Comparison of ENCODE assay signal across 20 mouse cellular contexts in genomic region chr6:87044895-87045294, GRCm38 (mm10). TPM values are rescaled to one million over a fixed set of nuclear protein-coding genes. Genes with fewer than 3 reads are reported as not detected.
DNase-seq lines count a peak whose midpoint lies in the region; ATAC-seq and TF ChIP-seq lines count a peak whose summit lies in the region.
"Had no signal": no experiment of that assay in that cellular context is flagged by ENCODE, and none has a peak within 500 bp of the region (broad histone marks: within the 10 kb centered on the region; RNA-seq: fewer than 3 reads in every experiment).

No protein-coding gene starts in this region.

- peak overlapping the region; percentile 5; the same call in 1 of the 2 replicates for H3K9ac ChIP-seq in hindbrain, embryonic 13.5 days
- no peak overlapping the region for H3K9ac ChIP-seq in hindbrain, embryonic 14.5 days
- H3K9ac ChIP-seq in midbrain, embryonic 11.5 days (ENCODE audit: low read length) = no peak overlapping the region
- no peak overlapping the region for H3K9ac ChIP-seq in midbrain, postnatal 0 days (replicated peaks; ENCODE audit: low read length, poor library complexity, severe bottlenecking)
- no peak overlapping the region for H3K9ac ChIP-seq in intestine, embryonic 16.5 days (ENCODE audit: low read depth, low read length)
- H3K9ac ChIP-seq: forebrain, embryonic 12.5 days; liver, embryonic 14.5 days; midbrain, embryonic 12.5 days had no signal

- no peak overlapping the region for H3K27ac ChIP-seq in hindbrain, embryonic 13.5 days
- H3K27ac ChIP-seq in hindbrain, embryonic 14.5 days = no peak overlapping the region
- no peak overlapping the region for H3K27ac ChIP-seq in midbrain, embryonic 11.5 days (ENCODE audit: low read depth, low read length)
- no peak overlapping the region for H3K27ac ChIP-seq in midbrain, postnatal 0 days (ENCODE audit: low read depth, low read length)
- H3K27ac ChIP-seq in intestine, embryonic 16.5 days (ENCODE audit: low read length) = no peak overlapping the region
- H3K27ac ChIP-seq in forebrain, embryonic 10.5 days = no peak overlapping the region
- H3K27ac ChIP-seq: forebrain, embryonic 12.5 days; gastrocnemius, adult 2 months; hindbrain, embryonic 10.5 days; liver, embryonic 14.5 days; midbrain, embryonic 12.5 days had no signal

- H3K27me3 ChIP-seq in hindbrain, embryonic 13.5 days = no peaks in the 10 kb centered on the region
- H3K27me3 ChIP-seq in hindbrain, embryonic 14.5 days (ENCODE audit: control insufficient read depth, insufficient read depth, low read length) = no peaks in the 10 kb centered on the region
- no peaks in the 10 kb centered on the region for H3K27me3 ChIP-seq in midbrain, embryonic 11.5 days (ENCODE audit: control insufficient read depth, insufficient read depth, low read length)
- H3K27me3 ChIP-seq in midbrain, postnatal 0 days (ENCODE audit: insufficient read depth, low read length) = no peaks in the 10 kb centered on the region
- no peaks in the 10 kb centered on the region for H3K27me3 ChIP-seq in intestine, embryonic 16.5 days (replicated peaks; ENCODE audit: control insufficient read depth, insufficient read depth, low read length)
- no peaks in the 10 kb centered on the region for H3K27me3 ChIP-seq in forebrain, embryonic 10.5 days (ENCODE audit: poor library complexity, severe bottlenecking)
- H3K27me3 ChIP-seq: forebrain, embryonic 12.5 days; midbrain, embryonic 12.5 days had no signal

- ATAC-seq in hindbrain, embryonic 13.5 days (ENCODE audit: low FRiP score) = no peak
- ATAC-seq in hindbrain, embryonic 14.5 days (ENCODE audit: low FRiP score) = no peak
- no peak for ATAC-seq in midbrain, embryonic 11.5 days (ENCODE audit: low FRiP score)
- no peak for ATAC-seq in midbrain, postnatal 0 days (ENCODE audit: low FRiP score)
- ATAC-seq in intestine, embryonic 16.5 days = no peak

- DNase-seq in hindbrain, embryonic 14.5 days (ENCODE audit: low spot score) = no peak
- peak; percentile 44 for DNase-seq in midbrain, embryonic 11.5 days (ENCODE audit: low spot score, missing footprints)
- DNase-seq in midbrain, postnatal 0 days (ENCODE audit: low spot score) = no peak
- DNase-seq in forebrain, embryonic 10.5 days (ENCODE audit: extremely low spot score, low spot score) = no peak
- no peak for DNase-seq in ovary, postnatal 14 days (ENCODE audit: low spot score)
- DNase-seq: adrenal gland, postnatal 14 days; cerebellum, adult 9-10 months; gastrocnemius, adult 2 months; kidney, adult 8-10 months; kidney, postnatal 10 days; lung, postnatal 10 days; thymus, postnatal 25 days had no signal

- TF ChIP-seq CTCF in midbrain, postnatal 0 days (IDR thresholded peaks at IDR 0.05) = no peak

- H3K4me1 ChIP-seq in hindbrain, embryonic 13.5 days (replicated peaks) = peaks cover 28% of the 10 kb centered on the region
- peaks cover 13% of the 10 kb centered on the region for H3K4me1 ChIP-seq in hindbrain, embryonic 14.5 days (replicated peaks; ENCODE audit: control insufficient read depth, insufficient read depth, low read length)
- peaks cover 7% of the 10 kb centered on the region; the same call in 1 of the 2 replicates for H3K4me1 ChIP-seq in midbrain, embryonic 11.5 days (ENCODE audit: control insufficient read depth, insufficient read depth, low read length)
- H3K4me1 ChIP-seq in midbrain, postnatal 0 days (ENCODE audit: insufficient read depth, low read length) = peaks cover 6% of the 10 kb centered on the region
- H3K4me1 ChIP-seq in intestine, embryonic 16.5 days (ENCODE audit: control insufficient read depth, insufficient read depth, low read length) = peaks cover 16% of the 10 kb centered on the region
- peaks cover 23% of the 10 kb centered on the region for H3K4me1 ChIP-seq in forebrain, embryonic 10.5 days

- 91% methylated on average over 2 of the region's 2 CpGs for WGBS in hindbrain, embryonic 13.5 days
- 91% methylated on average over 2 of the region's 2 CpGs for WGBS in hindbrain, embryonic 14.5 days
- WGBS in midbrain, embryonic 11.5 days = 89% methylated on average over 2 of the region's 2 CpGs
- 87% methylated on average over 2 of the region's 2 CpGs for WGBS in midbrain, postnatal 0 days
- 58% methylated on average over 2 of the region's 2 CpGs for WGBS in intestine, embryonic 16.5 days
- WGBS in forebrain, embryonic 10.5 days = 92% methylated on average over 2 of the region's 2 CpGs

- H3K36me3 ChIP-seq in hindbrain, embryonic 13.5 days = peaks cover 12% of the 10 kb centered on the region
- peaks cover 9% of the 10 kb centered on the region for H3K36me3 ChIP-seq in hindbrain, embryonic 14.5 days (replicated peaks; ENCODE audit: control insufficient read depth, insufficient read depth)
- H3K36me3 ChIP-seq in midbrain, embryonic 11.5 days (ENCODE audit: control insufficient read depth, insufficient read depth, low read length) = no peaks in the 10 kb centered on the region
- no peaks in the 10 kb centered on the region for H3K36me3 ChIP-seq in midbrain, postnatal 0 days (ENCODE audit: insufficient read depth, low read length)
- no peaks in the 10 kb centered on the region for H3K36me3 ChIP-seq in intestine, embryonic 16.5 days (ENCODE audit: control insufficient read depth, insufficient read depth, low read length)
- H3K36me3 ChIP-seq in forebrain, embryonic 10.5 days (replicated peaks) = peaks cover 20% of the 10 kb centered on the region

- no peak overlapping the region; the same call in 1 of the 2 replicates for H3K4me2 ChIP-seq in hindbrain, embryonic 13.5 days
- no peak overlapping the region for H3K4me2 ChIP-seq in hindbrain, embryonic 14.5 days (replicated peaks)
- H3K4me2 ChIP-seq in midbrain, embryonic 11.5 days = no peak overlapping the region
- no peak overlapping the region for H3K4me2 ChIP-seq in midbrain, postnatal 0 days (ENCODE audit: low read depth, low read length, poor library complexity, severe bottlenecking)
- peak overlapping the region; percentile 37 for H3K4me2 ChIP-seq in intestine, embryonic 16.5 days (ENCODE audit: low read depth, low read length)
- H3K4me2 ChIP-seq: forebrain, embryonic 12.5 days; midbrain, embryonic 12.5 days had no signal

- no peaks in the 10 kb centered on the region for H3K9me3 ChIP-seq in hindbrain, embryonic 13.5 days
- no peaks in the 10 kb centered on the region for H3K9me3 ChIP-seq in hindbrain, embryonic 14.5 days (ENCODE audit: control insufficient read depth, low read length)
- H3K9me3 ChIP-seq in midbrain, embryonic 11.5 days (ENCODE audit: control insufficient read depth, low read length) = no peaks in the 10 kb centered on the region
- H3K9me3 ChIP-seq in midbrain, postnatal 0 days (ENCODE audit: low read length) = no peaks in the 10 kb centered on the region
- no peaks in the 10 kb centered on the region for H3K9me3 ChIP-seq in intestine, embryonic 16.5 days (ENCODE audit: control insufficient read depth, low read length)
- H3K9me3 ChIP-seq in forebrain, embryonic 10.5 days = no peaks in the 10 kb centered on the region
- H3K9me3 ChIP-seq: forebrain, embryonic 12.5 days; hindbrain, embryonic 10.5 days; midbrain, embryonic 12.5 days had no signal

- H3K4me3 ChIP-seq in hindbrain, embryonic 13.5 days = no peak overlapping the region
- no peak overlapping the region for H3K4me3 ChIP-seq in hindbrain, embryonic 14.5 days (replicated peaks; ENCODE audit: low read length)
- H3K4me3 ChIP-seq in midbrain, embryonic 11.5 days (ENCODE audit: low read depth, low read length) = no peak overlapping the region
- no peak overlapping the region for H3K4me3 ChIP-seq in midbrain, postnatal 0 days (ENCODE audit: low read depth, low read length)
- no peak overlapping the region for H3K4me3 ChIP-seq in intestine, embryonic 16.5 days (ENCODE audit: low read length)
- no peak overlapping the region for H3K4me3 ChIP-seq in forebrain, embryonic 10.5 days
- H3K4me3 ChIP-seq: forebrain, embryonic 12.5 days; hindbrain, embryonic 10.5 days; midbrain, embryonic 12.5 days had no signal

RNA-seq across cellular contexts. Expression of gene Gfpt1, which starts 2.2 kb away (rescaled TPM):
- 19.0 and 22.5 TPM in 2 replicates for polyA plus RNA-seq in hindbrain, embryonic 13.5 days (2015; fragmentation: Nextera tagmentation; extraction: Ambion mirVana)
- 26.9 and 28.8 TPM in 2 replicates for polyA plus RNA-seq in hindbrain, embryonic 14.5 days (2014; fragmentation: Nextera tagmentation; extraction: Ambion mirVana)
- polyA plus RNA-seq in midbrain, embryonic 11.5 days (2014; fragmentation: Nextera tagmentation; extraction: Ambion mirVana) = 14.1 and 14.2 TPM in 2 replicates
- 43.7 and 62.3 TPM in 2 replicates for total RNA-seq in midbrain, postnatal 0 days (2014; rRNA removed)
- 19.3 and 21.4 TPM in 2 replicates for polyA plus RNA-seq in midbrain, postnatal 0 days (2015; fragmentation: Nextera tagmentation; extraction: Ambion mirVana)
- 24.7 and 25.7 TPM in 2 replicates for polyA plus RNA-seq in intestine, embryonic 16.5 days (2015; fragmentation: Nextera tagmentation; extraction: Ambion mirVana)
- 13.1 and 13.5 TPM in 2 replicates for polyA plus RNA-seq in forebrain, embryonic 10.5 days (2016; fragmentation: Nextera tagmentation; extraction: Ambion mirVana)

RNA-seq across cellular contexts. Expression of gene Nfu1, which starts 35.9 kb away (rescaled TPM):
- polyA plus RNA-seq in hindbrain, embryonic 13.5 days (2015; fragmentation: Nextera tagmentation; extraction: Ambion mirVana) = 126 and 130 TPM in 2 replicates
- 137 and 146 TPM in 2 replicates for polyA plus RNA-seq in hindbrain, embryonic 14.5 days (2014; fragmentation: Nextera tagmentation; extraction: Ambion mirVana)
- polyA plus RNA-seq in midbrain, embryonic 11.5 days (2014; fragmentation: Nextera tagmentation; extraction: Ambion mirVana) = 89.9 and 91.8 TPM in 2 replicates
- 395 and 506 TPM in 2 replicates for total RNA-seq in midbrain, postnatal 0 days (2014; rRNA removed)
- 163 and 175 TPM in 2 replicates for polyA plus RNA-seq in midbrain, postnatal 0 days (2015; fragmentation: Nextera tagmentation; extraction: Ambion mirVana)
- 110 and 114 TPM in 2 replicates for polyA plus RNA-seq in intestine, embryonic 16.5 days (2015; fragmentation: Nextera tagmentation; extraction: Ambion mirVana)
- polyA plus RNA-seq in forebrain, embryonic 10.5 days (2016; fragmentation: Nextera tagmentation; extraction: Ambion mirVana) = 88.2 and 94.4 TPM in 2 replicates

RNA-seq across cellular contexts. Expression of gene D6Ertd527e, which starts 59.7 kb away (rescaled TPM):
- polyA plus RNA-seq in hindbrain, embryonic 13.5 days (2015; fragmentation: Nextera tagmentation; extraction: Ambion mirVana) = 0.10 and 0.42 TPM in 2 replicates
- polyA plus RNA-seq in hindbrain, embryonic 14.5 days (2014; fragmentation: Nextera tagmentation; extraction: Ambion mirVana) = 0.13 and 0.21 TPM in 2 replicates
- 0.19 TPM in 1 of 2 replicates, not detected in the other for polyA plus RNA-seq in midbrain, embryonic 11.5 days (2014; fragmentation: Nextera tagmentation; extraction: Ambion mirVana)
- 0.77 TPM in 1 of 2 replicates, not detected in the other for total RNA-seq in midbrain, postnatal 0 days (2014; rRNA removed)
- polyA plus RNA-seq in midbrain, postnatal 0 days (2015; fragmentation: Nextera tagmentation; extraction: Ambion mirVana) = 0.12 and 0.41 TPM in 2 replicates
- 0.23 and 0.54 TPM in 2 replicates for polyA plus RNA-seq in intestine, embryonic 16.5 days (2015; fragmentation: Nextera tagmentation; extraction: Ambion mirVana)
- polyA plus RNA-seq in forebrain, embryonic 10.5 days (2016; fragmentation: Nextera tagmentation; extraction: Ambion mirVana) = 0.09 and 0.19 TPM in 2 replicates
- total RNA-seq: adrenal gland, postnatal 14 days; gastrocnemius, adult 2 months; layer of hippocampus, postnatal 14 days; megakaryocyte progenitor cell, adult 5-6 weeks had no signal
- polyA plus RNA-seq: midbrain, embryonic 12.5 days had no signal
